Mouse (Mus musculus) lung, adult 2 months (tissue): Measurements from ENCODE around the gene Pkig.

Experiments
- CTCF ChIP-seq: fragments of 200-500 bp; IDR thresholded peaks from 2 replicates; pipeline ENCODE4 v1.5.1; 2011; ENCODE audit warnings: mild to moderate bottlenecking, low read length, control low read depth; ENCODE audit not compliant: insufficient read depth
- POLR2A ChIP-seq: fragments of 200-500 bp; IDR thresholded peaks from 2 replicates; pipeline ENCODE4 v1.6.1; 2011; ENCODE audit warnings: low read depth, mild to moderate bottlenecking, control low read depth, low read length, borderline replicate concordance; ENCODE audit errors: extremely low read depth

DNA sequence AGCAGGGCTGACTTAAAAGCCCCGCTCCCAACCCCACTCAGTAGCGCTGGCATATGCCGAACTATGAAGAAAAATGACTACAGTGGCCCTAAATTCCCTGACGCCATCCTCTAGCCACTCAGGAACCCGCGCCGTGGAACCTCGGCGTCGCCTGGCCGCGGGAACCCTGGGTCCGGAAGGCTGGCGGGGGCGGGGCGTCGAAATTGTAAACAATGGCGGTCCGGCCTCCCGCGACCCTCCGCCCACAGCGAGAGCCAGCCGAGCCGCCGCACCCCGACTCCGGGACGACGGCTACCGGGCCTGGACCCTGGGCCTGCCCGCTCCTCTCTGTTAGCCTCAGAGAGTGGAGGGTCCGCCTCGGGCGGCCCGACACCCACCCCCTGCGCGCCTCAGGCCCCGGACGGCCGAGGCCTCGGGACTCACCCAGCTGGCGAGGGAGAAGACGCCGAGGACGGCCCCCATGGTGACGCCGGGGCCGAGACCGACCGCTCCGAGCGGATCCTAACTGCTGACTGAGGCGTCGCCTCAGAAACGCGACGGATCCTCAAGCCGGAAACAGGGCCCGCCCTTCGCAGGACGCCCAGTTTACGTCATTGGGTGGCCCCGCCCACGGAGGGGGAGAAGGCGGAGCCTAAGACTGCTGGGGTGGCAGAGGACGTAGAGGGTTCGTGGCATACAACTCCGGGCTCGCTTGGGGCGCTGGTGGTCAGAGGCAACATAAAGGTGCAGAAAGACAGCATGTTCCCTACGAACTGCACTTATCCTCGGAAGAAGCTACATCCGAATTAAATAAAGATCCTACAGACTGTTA is 13.4 kb upstream of the Pkig start, which contains the start of gene Serinc3:
- peak; percentile 99 for TF ChIP-seq POLR2A
- peak; percentile 55; the same call in 1 of the 2 replicates for TF ChIP-seq CTCF
